Mouse (Mus musculus) liver, postnatal 0 days (tissue): ENCODE measurements around the gene Slc34a1. TPM values are rescaled to one million over a fixed set of nuclear protein-coding genes. Genes with fewer than 3 reads are reported as not detected.
A peak's percentile ranks its signal among the peaks of the same experiment; 100 is the strongest.

ENCODE experiments used
- ATAC-seq: fragments of 200-750 bp; cut with Nextera tagmentation; 2 replicates; pipeline ENCODE4 v1.8.0; 2017; ENCODE audit warnings: mild to moderate bottlenecking, moderate library complexity
- DNase-seq: peaks from one replicate; pipeline ENCODE4 v3.0.0-alpha.2; 2016
- H3K27ac ChIP-seq: fragments of 300-500 bp; sonication (generic); 2 replicates; pipeline ENCODE4 v1.5.1; 2014; ENCODE audit warnings: antibody characterized with exemption, moderate library complexity, mild to moderate bottlenecking, low read depth
- H3K27me3 ChIP-seq: fragments of 300-500 bp; sonication (generic); 2 replicates; pipeline ENCODE4 v1.6.1; 2014; ENCODE audit warnings: low read length, control low read depth, mixed read lengths; ENCODE audit not compliant: insufficient read depth
- H3K36me3 ChIP-seq: fragments of 300-500 bp; sonication (generic); replicated peaks from 2 replicates; pipeline ENCODE4 v1.6.1; 2014; ENCODE audit warnings: mild to moderate bottlenecking, control low read depth, low read length, moderate library complexity, mixed read lengths; ENCODE audit not compliant: insufficient read depth
- H3K4me1 ChIP-seq: fragments of 300-500 bp; sonication (generic); 2 replicates; pipeline ENCODE4 v1.6.1; 2014; ENCODE audit warnings: antibody characterized with exemption, mild to moderate bottlenecking, control low read depth; ENCODE audit not compliant: insufficient read depth
- H3K4me2 ChIP-seq: fragments of 300-500 bp; sonication (generic); 2 replicates; pipeline ENCODE4 v1.6.1; 2014; ENCODE audit warnings: low read depth, mild to moderate bottlenecking, low read length, moderate library complexity, mixed read lengths
- H3K4me3 ChIP-seq: fragments of 300-500 bp; sonication (generic); 2 replicates; pipeline ENCODE4 v1.5.1; 2014; ENCODE audit warnings: low read depth, low read length
- H3K9ac ChIP-seq: fragments of 300-500 bp; sonication (generic); replicated peaks from 2 replicates; pipeline ENCODE4 v1.6.1; 2014; ENCODE audit warnings: mild to moderate bottlenecking, moderate library complexity
- H3K9me3 ChIP-seq: fragments of 300-500 bp; sonication (generic); 2 replicates; pipeline ENCODE4 v1.6.1; 2016; ENCODE audit warnings: mild to moderate bottlenecking, control low read depth, low read length, mixed read lengths
- CTCF ChIP-seq: sonication (generic); IDR thresholded peaks from 2 replicates; pipeline ENCODE4 v1.5.1; 2016; ENCODE audit warnings: antibody characterized with exemption, low read depth
- EP300 ChIP-seq: IDR thresholded peaks from 2 replicates; pipeline ENCODE4 v1.6.1; 2016; ENCODE audit warnings: antibody characterized with exemption, low read depth, mild to moderate bottlenecking
- WGBS: fragments of 180-500 bp; shearing (Covaris S2); extraction: QIAGEN DNeasy Blood & Tissue Kit; methylation state at CpG from one replicate; pipeline ENCODE4 v1.1.7; 2014; ENCODE audit not compliant: insufficient replicate concordance; 5-methylcytosine and 5-hydroxymethylcytosine counted together
- polyA plus RNA-seq: library from polyadenylated mRNA; unstranded; fragments of >200 nt; fragmentation: Nextera tagmentation; extraction: Ambion mirVana; gene quantifications from 2 replicates; pipeline ENCODE4 v1.2.1, GENCODE M21; 2015

Gene Slc34a1
- polyA plus RNA-seq, 1 experiment from 2014 or later = not detected

DNA sequence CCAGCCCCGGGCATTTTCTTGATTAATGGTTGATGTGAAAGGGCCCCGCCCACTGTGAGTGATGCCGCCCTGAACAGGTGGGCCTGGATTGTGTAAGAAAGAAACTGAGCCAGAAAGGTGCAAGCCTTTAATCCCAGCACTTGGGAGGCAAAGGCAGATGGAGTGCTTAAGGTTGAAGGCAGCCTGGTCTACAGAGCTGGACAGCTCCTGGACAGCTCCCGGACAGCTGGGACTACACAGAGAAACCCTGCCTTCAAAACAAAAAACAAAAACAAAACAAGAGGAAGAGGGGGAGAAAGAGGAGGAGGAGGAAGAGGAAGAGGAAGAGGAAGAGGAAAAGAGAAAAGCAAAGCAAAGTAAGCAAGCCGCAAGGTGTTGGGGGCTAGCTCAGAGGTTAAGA lies 21.2 kb downstream of the Slc34a1 start:
- peaks cover 15% of the 10 kb centered on the region for H3K4me1 ChIP-seq
- ATAC-seq = no peak
- no peaks in the 10 kb centered on the region for H3K9me3 ChIP-seq
- peaks cover 4% of the 10 kb centered on the region; the same call in 1 of the 2 replicates for H3K36me3 ChIP-seq
- no peak overlapping the region for H3K4me3 ChIP-seq
- H3K27ac ChIP-seq = no peak overlapping the region
- DNase-seq = no peak
- no peak for TF ChIP-seq EP300
- no peak for TF ChIP-seq CTCF
- H3K4me2 ChIP-seq = no peak overlapping the region
- peaks cover 41% of the 10 kb centered on the region for H3K27me3 ChIP-seq
- 68% methylated on average over 5 of the region's 5 CpGs for WGBS
- no peak overlapping the region for H3K9ac ChIP-seq

DNA sequence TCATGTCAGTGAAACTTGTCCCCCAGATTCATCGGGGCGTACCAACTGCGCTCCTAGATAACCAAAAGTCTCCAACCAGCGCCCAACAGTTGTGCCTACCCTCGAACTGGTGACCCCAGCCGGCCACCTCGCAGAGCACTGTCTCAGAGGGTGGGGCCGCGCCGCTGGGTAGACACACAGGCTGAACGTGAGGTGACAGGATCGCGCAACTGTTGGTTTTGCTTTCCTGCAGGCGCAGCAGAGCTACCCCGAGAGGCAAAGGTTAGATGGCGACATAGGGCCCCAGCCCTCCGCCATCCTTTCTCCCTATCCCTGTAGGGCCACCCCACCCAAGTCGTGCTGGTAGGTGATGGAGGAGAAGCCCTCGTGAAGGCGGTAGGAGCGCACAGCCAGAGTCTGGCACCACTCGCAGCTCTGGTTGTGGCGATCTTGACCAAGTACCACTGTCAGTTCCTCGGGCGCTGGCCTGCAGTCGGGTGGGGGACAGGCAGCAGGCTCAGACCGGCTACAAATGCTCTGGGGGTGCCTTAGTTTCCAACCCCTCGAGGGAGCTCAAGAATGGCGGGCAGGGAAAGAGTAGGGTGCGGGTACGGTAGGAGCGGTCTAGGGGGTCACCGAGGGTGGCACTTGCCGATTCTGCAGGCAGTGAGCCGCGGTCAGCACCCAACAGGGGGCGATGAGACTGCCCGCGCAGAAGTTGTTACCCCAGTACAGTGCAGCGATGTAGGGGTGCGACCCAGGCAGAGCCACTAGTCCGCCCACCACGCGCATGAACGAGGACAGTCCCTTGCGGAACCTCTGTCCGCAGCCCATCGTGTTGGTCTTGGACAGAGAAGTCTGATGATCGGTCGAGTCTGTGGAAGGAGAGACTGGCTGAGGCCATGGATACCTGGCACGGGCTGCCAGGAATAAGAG lies 22.3 kb downstream of the Slc34a1 start:
- ATAC-seq = peak; percentile 55
- peak; percentile 49 for DNase-seq
- no peak overlapping the region for H3K9ac ChIP-seq
- H3K4me1 ChIP-seq = peaks cover 15% of the 10 kb centered on the region
- no peaks in the 10 kb centered on the region for H3K9me3 ChIP-seq
- peak overlapping the region; percentile 48 for H3K4me2 ChIP-seq
- no peak overlapping the region for H3K27ac ChIP-seq
- H3K27me3 ChIP-seq = peaks cover 32% of the 10 kb centered on the region
- 24% methylated on average over 51 of the region's 51 CpGs for WGBS
- no peak overlapping the region for H3K4me3 ChIP-seq
- TF ChIP-seq EP300 (no peak), CTCF (no peak)
- H3K36me3 ChIP-seq = peaks cover 4% of the 10 kb centered on the region; the same call in 1 of the 2 replicates

DNA sequence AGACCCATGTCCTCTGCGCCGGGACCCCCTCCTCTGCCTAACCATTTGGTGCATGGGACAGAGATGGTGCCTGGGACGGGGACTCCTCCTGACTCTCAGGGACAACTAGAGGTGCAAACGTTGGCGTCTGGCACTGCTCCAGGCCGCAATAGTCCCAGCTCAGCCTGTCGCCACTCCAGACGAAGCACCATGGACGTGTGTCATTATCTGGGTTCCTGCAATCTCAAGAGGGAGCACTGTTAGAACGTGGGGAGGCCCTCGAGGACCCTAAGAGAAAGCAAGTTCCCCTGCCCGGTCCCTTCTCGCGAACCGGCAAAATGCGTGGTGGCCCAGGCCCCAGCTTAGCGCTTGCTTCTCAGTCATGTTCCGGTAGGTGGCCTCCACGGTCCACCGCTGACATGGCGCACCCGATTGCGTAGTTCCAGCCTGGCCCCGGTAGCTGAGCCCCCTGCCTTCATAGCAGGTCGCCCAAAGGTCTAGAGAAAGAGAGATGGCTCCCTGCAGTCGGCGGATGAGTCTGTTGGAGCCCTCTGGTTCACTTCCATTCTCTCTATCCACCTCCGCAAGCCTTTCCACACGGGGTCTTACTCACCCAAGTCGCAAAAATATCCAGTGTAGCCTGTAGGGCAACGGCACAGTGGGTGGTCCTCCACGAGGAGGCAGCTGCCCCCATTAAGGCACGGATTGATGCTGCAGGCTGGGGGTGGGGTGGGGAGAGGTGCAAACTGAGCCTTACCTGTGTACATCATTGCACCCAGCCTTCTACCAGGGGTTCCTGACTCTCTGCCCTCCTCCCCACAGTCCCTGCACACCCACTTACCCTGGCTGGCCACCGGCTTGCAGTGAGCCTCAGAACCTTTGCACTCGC lies 23.2 kb downstream of the Slc34a1 start:
- peak; percentile 71 for DNase-seq
- no peak for TF ChIP-seq EP300
- peak; percentile 84 for TF ChIP-seq CTCF
- no peak overlapping the region for H3K9ac ChIP-seq
- peaks cover 4% of the 10 kb centered on the region; the same call in 1 of the 2 replicates for H3K36me3 ChIP-seq
- peaks cover 15% of the 10 kb centered on the region for H3K4me1 ChIP-seq
- H3K4me2 ChIP-seq = peak overlapping the region; percentile 48
- H3K9me3 ChIP-seq = no peaks in the 10 kb centered on the region
- ATAC-seq = 0 out of 2 replicates have a peak, but pooled peaks have one; percentile 12
- no peak overlapping the region for H3K27ac ChIP-seq
- peaks cover 32% of the 10 kb centered on the region for H3K27me3 ChIP-seq
- 0 out of 2 replicates have a peak overlapping the region, but pooled peaks have one; percentile 4 for H3K4me3 ChIP-seq
- WGBS = 24% methylated on average over 35 of the region's 35 CpGs

DNA sequence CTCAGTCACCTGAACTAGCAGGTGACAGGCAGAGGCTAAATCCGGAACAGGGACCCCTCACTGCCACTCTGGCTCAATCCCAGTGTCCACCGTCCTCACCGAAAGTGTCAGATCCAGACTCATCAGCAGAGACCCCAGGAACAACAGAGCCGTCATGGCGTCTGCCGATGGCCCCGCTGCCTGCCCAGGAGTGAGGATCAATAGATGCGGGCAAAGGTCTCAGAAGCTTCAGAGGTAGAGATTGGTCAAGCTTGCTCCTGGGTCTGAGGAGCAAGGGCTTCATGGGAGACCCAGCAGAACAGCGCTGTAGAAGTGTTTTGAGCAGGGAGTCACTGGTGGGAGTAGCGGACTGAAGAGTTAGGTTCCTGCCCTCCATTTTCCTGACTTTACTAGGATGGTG lies 28.6 kb downstream of the Slc34a1 start, which contains the start of gene F12:
TSS of gene F12 (minus strand) at position 181 of the 400 bp plus-strand sequence.
- H3K4me3 ChIP-seq = peak within 1 kb of the TSS; percentile 45
- ATAC-seq = peak; percentile 43; the same call in 1 of the 2 replicates
- no peaks in the 10 kb centered on the region for H3K9me3 ChIP-seq
- peaks cover 20% of the 10 kb centered on the region for H3K4me1 ChIP-seq
- peak within 1 kb of the TSS; percentile 59 for H3K9ac ChIP-seq
- H3K36me3 ChIP-seq = no peaks in the 10 kb centered on the region
- 70% methylated on average over 10 of the region's 10 CpGs for WGBS
- H3K27ac ChIP-seq = peak within 1 kb of the TSS; percentile 77
- H3K4me2 ChIP-seq = peak within 1 kb of the TSS; percentile 55
- TF ChIP-seq CTCF = no peak
- TF ChIP-seq EP300 = no peak
- peaks cover 5% of the 10 kb centered on the region for H3K27me3 ChIP-seq
- DNase-seq = peak; percentile 55

DNA sequence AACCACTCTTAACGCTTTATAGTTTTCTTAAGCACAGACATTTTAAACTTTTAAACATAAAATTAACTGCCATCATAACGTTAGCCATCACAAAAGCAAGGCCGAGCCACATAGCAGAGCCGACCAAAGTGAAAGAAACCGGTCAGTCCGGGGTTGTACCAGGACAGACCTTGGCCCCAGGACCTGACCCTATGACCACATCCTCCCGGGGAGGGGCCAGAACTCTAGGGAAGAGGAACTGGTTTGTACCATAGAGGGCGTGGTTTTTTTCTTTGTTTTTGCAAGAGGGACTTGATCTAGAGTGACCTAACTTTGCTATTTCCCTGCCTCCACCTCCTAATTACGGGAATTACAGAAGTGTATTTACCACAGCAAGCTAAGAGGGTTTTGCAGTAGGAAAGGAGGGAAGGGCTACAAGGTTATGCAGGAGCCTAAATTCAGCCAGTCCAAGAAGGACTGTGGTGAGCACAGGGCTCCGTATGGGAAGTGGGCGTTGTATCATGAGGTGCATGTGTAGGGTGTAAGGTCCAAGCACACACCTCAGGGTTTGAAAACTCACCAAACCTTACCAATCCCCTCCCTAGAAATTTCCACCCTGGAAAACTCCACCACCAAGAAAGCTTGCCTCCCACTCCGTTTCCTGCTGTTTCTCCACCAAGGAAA lies 31.4 kb downstream of the Slc34a1 start:
- DNase-seq = peak; percentile 83
- Histone ChIP-seq H3K27me3 (no peaks in the 10 kb centered on the region), H3K9ac (no peak overlapping the region), H3K4me1 (peaks cover 20% of the 10 kb centered on the region), H3K4me2 (peak overlapping the region; percentile 48), H3K4me3 (no peak overlapping the region), H3K36me3 (no peaks in the 10 kb centered on the region), H3K27ac (peak overlapping the region; percentile 81), H3K9me3 (no peaks in the 10 kb centered on the region)
- ATAC-seq = peak; percentile 92
- TF ChIP-seq CTCF (peak; percentile 14; the same call in 1 of the 2 replicates), EP300 (peak; percentile 64; the same call in 1 of the 2 replicates)
- WGBS = 29% methylated on average over 12 of the region's 12 CpGs
